Mouse (Mus musculus) lung, adult 2 months (tissue): ENCODE data around the gene Chmp1a. TPM values are rescaled to one million over a fixed set of nuclear protein-coding genes. Genes with fewer than 3 reads are reported as not detected.
"Not testable (repeated sequence)": the region's sequence is repeated elsewhere in the genome, so short reads cannot be mapped to it uniquely, and the experiment has no call there.

Source experiments
- DNase-seq: peaks from one replicate; pipeline ENCODE4 v3.0.0; 2022
- H3K4me1 ChIP-seq: fragments of 200-500 bp; 2 replicates; pipeline ENCODE4 v1.6.1; 2011; ENCODE audit warnings: low read length; ENCODE audit not compliant: control insufficient read depth, insufficient read depth
- H3K4me3 ChIP-seq: fragments of 200-500 bp; replicated peaks from 2 replicates; pipeline ENCODE3; 2011; ENCODE audit warnings: low read depth, mild to moderate bottlenecking, control low read depth, low read length; ENCODE audit errors: extremely low read depth
- CTCF ChIP-seq: fragments of 200-500 bp; IDR thresholded peaks from 2 replicates; pipeline ENCODE4 v1.5.1; 2011; ENCODE audit warnings: mild to moderate bottlenecking, low read length, control low read depth; ENCODE audit not compliant: insufficient read depth
- POLR2A ChIP-seq: fragments of 200-500 bp; IDR thresholded peaks from 2 replicates; pipeline ENCODE4 v1.6.1; 2011; ENCODE audit warnings: low read depth, mild to moderate bottlenecking, control low read depth, low read length, borderline replicate concordance; ENCODE audit errors: extremely low read depth
- WGBS: fragments of 180-500 bp; shearing (Covaris S2); methylation state at CpG from one replicate; pipeline ENCODE4 v1.1.7; 2018; 5-methylcytosine and 5-hydroxymethylcytosine counted together
- polyA plus RNA-seq: library from polyadenylated mRNA; depleted of rRNA; stranded (reverse); fragments of >200 nt; gene quantifications from 2 replicates; pipeline ENCODE4 v1.2.3, GENCODE M21; 2012

Chmp1a gene
- polyA plus RNA-seq, 1 experiment, result 99.8 TPM

DNA sequence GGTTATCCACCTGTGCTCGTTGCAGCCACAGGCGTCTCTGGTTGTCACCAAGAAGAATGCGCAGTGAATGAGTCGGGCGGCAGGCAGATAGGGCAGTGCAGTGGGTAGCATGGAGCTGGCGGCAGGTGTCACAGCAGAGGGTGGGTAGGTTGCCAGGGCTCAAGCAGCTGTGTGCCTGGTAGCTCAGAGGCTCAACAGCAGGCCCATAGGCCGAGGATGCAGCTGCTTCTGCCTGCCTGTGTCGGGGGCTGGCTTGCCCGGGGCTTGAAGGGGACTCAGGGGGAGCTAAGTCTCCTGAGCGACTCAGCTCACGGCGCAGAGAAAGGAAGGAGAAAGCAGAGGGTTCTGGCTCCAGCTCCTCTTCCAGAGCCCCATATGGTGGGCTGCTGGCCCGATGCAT, 20.7 kb upstream of the Chmp1a start:
- 65% methylated on average over 13 of the region's 13 CpGs for WGBS
- Histone ChIP-seq H3K4me3 (no peak overlapping the region), H3K4me1 (peaks cover 7% of the 10 kb centered on the region; the same call in 1 of the 2 replicates)
- no peak for TF ChIP-seq POLR2A
- TF ChIP-seq CTCF, result no peak
- DNase-seq, result no peak

DNA sequence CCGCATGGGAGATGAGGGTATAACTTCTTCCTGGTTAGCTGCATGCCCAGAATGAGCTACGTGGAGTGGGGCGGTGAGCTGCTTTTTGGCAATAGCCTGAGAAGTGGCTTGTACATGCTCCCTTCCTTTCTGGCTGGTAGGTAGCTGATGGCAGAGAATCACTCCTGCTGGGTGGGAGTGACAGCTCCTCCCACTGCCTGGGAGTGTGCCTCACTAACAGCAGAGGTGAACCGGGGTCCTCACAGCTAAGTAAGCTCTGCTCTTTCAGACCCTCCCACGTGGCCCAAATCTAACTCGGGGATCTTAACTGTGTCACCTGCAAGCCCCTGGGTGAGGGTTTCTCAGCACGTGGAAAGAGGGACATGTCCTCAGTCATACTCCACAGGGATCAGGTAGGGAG, 20.0 kb upstream of the Chmp1a start:
- TF ChIP-seq POLR2A (no peak), CTCF (no peak)
- DNase-seq, result no peak
- WGBS, result 40% methylated on average over 7 of the region's 7 CpGs

DNA sequence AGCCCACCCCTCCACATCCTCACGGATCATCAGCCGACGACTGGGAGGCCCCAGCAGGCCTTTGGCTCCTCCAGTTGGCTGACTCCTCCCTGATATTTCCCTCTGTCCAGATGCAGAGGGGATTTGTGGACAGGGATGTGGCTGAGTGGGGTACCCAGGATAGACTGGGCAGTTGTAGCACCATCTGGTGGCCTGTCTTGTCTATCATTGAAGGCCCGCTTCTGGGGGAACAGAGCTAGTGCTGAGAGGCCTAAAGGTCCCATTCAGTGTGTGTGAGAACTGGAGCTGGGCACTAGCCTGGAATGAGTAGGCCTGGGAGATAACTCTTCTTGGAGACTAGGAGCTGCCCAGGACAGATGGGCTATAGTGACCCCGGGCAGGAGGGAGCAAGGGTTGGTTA, 19.2 kb upstream of the Chmp1a start:
- TF ChIP-seq POLR2A (no peak), CTCF (no peak)
- 60% methylated on average over 5 of the region's 5 CpGs for WGBS
- Histone ChIP-seq H3K4me1 (peaks cover 7% of the 10 kb centered on the region; the same call in 1 of the 2 replicates), H3K4me3 (no peak overlapping the region)
- no peak for DNase-seq

More for the DNA sequence above, 20.0 kb upstream of the Chmp1a start:
- H3K4me1 ChIP-seq, result peaks cover 7% of the 10 kb centered on the region; the same call in 1 of the 2 replicates
- H3K4me3 ChIP-seq, result no peak overlapping the region

DNA sequence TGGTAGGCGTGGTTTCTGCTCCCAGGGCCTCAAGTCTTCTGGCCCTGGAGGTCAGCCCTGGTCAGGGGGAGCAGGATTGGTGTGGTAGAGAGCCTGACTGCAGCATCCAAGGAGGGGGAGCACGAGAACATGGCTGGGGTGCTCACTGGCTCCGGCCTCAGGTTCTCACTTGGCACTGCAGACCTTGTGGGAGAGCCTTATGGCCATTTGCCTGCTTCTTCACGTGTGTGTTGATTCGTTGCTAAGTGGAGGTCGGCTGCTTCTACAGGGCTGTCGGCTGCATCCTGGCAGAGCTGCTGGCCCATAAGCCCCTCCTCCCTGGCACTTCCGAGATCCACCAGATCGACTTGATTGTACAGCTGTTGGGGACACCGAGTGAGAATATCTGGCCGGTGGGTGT, 17.8 kb upstream of the Chmp1a start:
- not testable (repeated sequence) for DNase-seq, H3K4me3 ChIP-seq, H3K4me1 ChIP-seq
- WGBS, result 84% methylated on average over 11 of the region's 11 CpGs

DNA sequence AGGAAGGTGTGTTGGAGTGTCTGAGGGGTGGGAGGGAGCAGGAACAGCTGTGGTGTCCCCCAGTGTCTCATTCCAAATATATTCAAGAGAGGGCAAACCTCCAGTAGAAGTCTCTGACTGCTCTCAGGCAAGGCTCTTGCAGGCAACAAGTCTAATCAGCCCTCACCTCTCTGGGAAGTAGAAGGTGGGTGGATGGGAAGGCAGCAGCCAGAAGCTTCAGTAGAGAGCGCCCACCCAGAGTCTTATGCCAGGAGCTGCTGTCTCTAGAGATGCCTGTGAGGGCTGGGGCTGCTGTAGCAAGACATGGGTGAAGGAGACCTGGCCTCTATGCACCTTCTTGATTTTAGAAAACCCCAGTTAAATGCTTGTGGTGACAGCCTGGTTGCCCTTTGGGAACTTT, 15.9 kb upstream of the Chmp1a start:
- H3K4me3 ChIP-seq, result no peak overlapping the region
- H3K4me1 ChIP-seq, result peaks cover 3% of the 10 kb centered on the region; the same call in 1 of the 2 replicates
- TF ChIP-seq POLR2A (no peak), CTCF (no peak)
- 100% methylated on average over 1 of the region's 1 CpGs for WGBS
- no peak for DNase-seq

DNA sequence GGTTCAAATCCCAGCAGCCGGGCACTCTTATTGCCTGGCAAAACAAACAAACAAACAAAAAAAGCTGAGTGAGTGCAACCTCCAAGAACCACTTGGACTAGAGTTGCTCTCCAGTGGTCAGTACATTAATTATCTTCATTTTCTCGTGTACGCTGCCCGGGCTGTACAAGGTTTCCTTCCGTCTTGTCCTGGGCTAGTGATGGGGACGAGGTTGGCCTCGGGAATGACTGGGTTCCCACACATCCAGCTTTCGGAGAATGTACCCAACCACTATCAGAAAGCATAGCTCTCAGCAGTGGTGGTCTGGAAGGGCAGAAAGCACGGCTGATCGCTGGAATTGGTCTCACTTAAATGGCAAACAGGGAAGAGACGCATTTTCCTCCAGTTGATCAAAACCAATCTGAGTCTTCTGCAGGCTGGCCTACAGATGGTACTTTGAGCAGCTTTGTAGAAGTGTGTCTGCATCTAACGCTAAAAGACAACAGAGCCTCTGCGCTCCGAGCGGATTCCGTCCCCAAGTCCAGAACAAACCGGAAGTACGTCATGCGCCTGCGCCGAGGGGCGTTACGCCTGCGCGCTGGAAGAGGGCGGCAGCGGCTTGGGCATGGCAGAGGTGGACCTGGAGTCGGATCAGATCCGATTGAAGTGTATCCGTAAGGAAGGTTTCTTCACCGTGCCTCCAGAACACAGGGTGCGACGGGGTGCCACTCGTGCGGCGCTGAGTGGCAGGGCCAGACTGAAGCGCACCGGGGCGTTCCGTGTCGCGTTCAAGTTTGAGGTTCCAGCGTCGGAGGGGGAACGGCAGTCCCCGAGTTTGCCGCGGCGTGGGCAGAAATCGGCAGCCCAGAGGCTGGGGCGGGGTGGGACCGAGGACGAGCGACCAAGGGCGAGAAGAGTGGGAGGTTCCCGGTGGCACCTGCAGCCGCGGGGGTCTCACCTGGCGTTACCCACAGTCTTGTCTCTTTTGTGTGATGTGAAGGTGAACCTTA, 12.0 kb upstream of the Chmp1a start, which contains the start of gene Cdk10:
Gene Cdk10, plus strand, starts transcription at position 565 of the 989 bp plus-strand sequence.
- peaks cover 3% of the 10 kb centered on the region; the same call in 1 of the 2 replicates for H3K4me1 ChIP-seq
- 2% methylated on average over 59 of the region's 59 CpGs for WGBS
- TF ChIP-seq POLR2A (peak; percentile 98), CTCF (no peak)
- peak; percentile 94 for DNase-seq
- peak within 1 kb of the TSS; percentile 94 for H3K4me3 ChIP-seq

DNA sequence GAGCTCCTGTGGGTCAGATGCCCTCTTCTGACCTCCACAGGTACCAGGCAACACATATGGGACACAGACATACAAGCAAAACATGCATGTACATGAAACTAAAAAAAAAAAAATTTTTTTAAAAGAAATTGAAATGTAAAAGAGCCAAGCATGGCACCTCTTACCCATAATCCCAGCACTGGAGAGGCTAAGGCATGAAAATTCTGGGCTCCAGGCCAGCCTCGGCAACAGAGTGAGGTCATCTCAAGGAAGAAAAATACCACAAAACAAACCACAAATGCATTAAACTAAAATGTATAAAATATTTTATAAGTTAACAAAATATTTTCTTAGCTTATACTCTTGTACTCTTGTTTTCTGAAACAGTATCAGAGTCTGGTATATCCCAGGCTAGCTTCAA, 8.4 kb upstream of the Chmp1a start:
- 37% methylated on average over 1 of the region's 1 CpGs for WGBS
- H3K4me1 ChIP-seq, result peaks cover 3% of the 10 kb centered on the region; the same call in 1 of the 2 replicates
- no peak for DNase-seq
- no peak overlapping the region for H3K4me3 ChIP-seq
- no peak for TF ChIP-seq CTCF
- no peak for TF ChIP-seq POLR2A

DNA sequence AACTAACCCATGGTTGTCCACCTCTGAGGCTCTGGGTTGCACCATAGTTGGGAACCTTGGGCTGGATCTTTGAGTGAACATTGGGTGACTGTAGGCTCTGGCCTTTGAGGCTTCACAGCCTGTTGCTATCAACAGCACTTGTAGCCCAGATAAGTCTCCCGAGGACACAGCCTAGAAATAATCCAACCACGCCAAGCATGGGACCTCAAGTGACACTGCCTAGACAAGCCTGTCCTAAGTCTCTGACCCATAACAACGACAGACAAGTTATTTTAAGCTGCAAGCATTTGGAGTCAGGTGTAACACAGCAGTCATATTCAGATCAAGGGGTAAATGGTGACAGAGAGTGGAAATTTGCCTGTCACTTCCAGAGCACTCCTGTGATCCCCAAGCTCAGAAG, 2.9 kb upstream of the Chmp1a start:
- H3K4me3 ChIP-seq, result no peak overlapping the region
- DNase-seq, result no peak
- WGBS, result 63% methylated on average over 3 of the region's 3 CpGs
- TF ChIP-seq CTCF (no peak), POLR2A (no peak)
- 0 out of 2 replicates have a peak, but pooled peaks cover 2% of the 10 kb centered on the region for H3K4me1 ChIP-seq

DNA sequence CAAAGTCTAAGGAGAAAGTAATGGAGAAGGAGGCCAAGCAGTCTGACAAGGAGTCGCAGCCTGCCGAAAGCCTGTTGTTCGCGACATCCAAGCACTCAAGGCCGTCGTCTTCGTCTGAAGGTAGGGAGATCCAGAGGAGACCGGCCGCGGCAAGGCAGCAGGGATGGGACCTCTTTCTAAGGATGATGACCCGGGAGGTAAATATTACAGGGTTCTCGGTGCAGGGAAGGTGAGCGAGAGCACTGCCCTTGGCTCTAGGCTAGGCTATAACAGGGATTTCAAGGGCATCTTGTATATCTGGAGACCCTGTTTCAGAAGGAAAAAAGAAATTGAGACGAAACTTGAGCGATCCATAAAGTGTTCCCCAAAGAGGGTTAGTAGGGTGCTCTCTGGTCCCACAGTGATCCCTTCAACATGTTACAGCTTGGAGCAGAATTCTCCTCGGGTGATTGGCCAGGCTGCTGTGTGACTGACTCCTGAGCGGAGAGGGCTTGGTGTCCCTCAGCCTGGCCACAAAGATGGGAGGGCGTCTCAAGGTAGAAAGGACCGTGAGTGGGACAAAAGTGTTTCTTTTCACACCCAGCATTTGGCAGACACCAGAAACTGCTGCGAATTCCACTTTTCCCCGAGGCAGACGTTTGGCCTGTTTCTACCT, 682 bp upstream of the Chmp1a start:
- 0 out of 2 replicates have a peak, but pooled peaks cover 2% of the 10 kb centered on the region for H3K4me1 ChIP-seq
- TF ChIP-seq POLR2A (no peak), CTCF (no peak)
- no peak for DNase-seq
- peak overlapping the region; percentile 89 for H3K4me3 ChIP-seq
- 16% methylated on average over 22 of the region's 22 CpGs for WGBS
